Mouse (Mus musculus) frontal cortex, postnatal 10 days (tissue): ENCODE data around the gene Gm47996.

Experiments
- DNase-seq, 2 experiments: peaks; one replicate each; pipeline ENCODE4 v3.0.0; 2022; ENCODE audit warnings: low spot score in 2 of 2, mixed read lengths in 1 of 2

Gene Gm47996

DNA sequence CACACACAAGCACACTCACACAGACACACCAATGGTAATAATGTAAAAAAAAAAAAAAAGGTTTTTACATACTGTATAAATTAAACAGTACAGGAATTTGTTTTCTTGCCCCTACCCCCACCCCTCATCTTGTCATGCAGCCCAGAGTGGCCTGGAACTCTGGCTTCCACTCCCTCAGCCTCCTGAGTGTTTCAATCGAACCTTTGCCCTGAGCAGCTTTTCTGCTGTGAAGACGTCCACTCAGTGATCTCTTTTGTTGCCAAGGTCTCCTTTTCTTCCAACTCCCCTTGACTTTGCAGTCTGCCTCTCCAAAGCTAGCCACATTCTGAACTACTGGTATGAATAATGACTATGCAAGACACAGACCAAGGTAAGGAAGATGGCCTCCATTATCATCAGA lies 35.9 kb downstream of the Gm47996 start:
- no peak for DNase-seq

DNA sequence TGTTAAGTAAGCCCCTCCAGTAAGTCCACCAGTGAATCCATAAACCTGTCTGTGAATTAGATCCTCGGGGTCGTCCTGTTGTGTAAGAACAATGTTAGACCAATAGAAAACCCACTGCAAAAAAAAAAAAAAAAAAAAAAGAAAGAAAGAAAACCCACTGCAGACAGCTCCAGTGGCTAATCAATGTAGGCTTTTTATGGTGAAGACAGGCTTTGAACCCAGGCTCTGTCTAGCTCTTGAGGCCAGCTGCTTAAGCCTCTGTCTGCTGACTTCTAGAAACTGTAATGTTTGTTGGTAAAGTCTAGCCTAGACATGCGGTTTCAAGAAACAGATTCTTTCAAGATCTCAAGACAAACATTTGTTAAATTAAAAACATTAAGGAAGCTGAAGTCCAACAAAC lies 40.2 kb downstream of the Gm47996 start:
- DNase-seq, result no peak

DNA sequence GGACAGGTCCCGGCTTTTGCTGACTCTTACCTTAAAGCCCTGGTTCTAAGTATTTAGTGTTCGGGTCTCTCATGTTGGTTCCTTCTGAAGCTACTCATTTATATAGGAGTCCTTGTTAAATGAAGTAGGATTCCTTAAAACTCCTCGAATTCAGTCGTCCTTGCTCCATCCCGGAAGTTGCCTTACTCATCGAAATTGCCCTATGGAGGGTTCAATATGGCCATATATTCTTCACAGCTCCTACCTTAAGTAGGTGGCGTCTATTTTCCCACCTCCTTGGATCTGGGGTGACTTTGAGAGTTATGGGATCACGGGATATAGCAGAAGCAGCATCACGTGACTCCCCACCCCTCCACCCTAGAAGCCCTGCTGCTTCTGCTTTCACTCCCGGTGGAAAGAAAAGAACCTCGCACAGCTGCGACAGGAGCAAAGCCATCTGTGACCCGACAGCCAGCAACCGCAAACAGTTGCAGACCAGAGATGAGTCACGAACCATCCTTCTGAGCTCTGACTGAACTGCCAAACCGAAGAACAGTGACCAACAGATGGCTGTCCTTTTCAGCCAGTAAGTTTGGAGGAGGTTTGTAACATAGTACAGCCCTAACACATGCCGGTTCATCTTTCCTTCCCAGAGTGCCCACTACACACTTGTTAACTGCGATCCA lies 40.7 kb downstream of the Gm47996 start:
- peak; percentile 44 to 65 for DNase-seq

DNA sequence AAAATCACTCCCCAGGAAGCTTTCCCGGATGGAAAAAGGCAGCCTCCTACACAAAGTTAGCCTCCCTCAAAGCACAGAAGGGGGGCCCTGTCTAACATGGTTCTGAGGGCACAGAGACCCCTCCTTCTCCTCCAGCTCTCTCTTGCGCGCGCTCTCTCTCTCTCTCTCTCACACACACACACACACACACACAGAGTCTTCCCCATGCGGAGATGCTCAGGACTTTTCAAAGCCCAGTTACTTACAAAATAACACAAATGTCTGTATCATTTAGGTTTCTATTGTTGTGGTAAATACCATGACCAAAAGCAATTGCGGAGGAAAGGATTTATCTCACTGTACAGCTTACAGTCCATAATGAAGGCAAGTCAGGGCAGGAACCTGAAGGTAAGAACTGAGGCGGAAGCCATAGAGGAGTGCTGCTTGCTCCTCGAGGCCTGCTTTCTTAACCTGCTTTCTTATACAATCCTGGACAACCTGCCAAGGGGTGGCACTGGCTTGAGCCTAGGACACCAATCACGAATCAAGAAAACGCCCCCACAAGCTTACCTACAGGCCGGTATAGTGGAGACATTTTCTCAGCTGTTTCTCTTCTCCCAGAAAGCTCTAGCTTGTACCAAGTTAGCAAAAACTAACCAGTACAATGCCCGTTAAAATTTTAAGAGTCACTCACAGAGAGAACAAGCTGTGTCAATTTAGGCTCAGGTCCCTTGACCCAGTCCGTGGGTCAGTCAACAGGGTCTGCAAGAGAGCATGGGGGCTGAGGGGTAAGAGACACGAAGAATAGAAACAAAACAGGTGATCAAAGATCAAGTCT lies 41.5 kb downstream of the Gm47996 start:
- DNase-seq, result no peak

DNA sequence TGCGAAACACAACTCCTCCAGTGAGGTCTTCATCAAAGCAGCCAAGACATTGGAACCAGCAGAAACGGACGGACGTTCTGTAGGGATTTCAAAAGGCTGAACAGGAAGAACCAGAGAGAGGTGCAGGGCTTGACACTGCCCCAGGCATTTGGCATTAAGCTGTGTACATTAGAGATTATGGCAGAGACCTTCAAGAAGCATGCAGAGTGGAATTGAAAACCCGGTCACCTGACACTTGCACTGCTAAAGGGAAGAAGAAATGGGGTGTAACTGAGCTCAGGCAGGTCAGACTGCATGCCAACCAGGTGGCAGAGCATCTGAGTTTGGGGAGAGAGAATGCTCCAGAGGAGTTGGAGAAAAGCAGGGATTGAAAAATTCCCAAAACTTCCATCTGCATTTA lies 45.5 kb downstream of the Gm47996 start:
- DNase-seq, result no peak

DNA sequence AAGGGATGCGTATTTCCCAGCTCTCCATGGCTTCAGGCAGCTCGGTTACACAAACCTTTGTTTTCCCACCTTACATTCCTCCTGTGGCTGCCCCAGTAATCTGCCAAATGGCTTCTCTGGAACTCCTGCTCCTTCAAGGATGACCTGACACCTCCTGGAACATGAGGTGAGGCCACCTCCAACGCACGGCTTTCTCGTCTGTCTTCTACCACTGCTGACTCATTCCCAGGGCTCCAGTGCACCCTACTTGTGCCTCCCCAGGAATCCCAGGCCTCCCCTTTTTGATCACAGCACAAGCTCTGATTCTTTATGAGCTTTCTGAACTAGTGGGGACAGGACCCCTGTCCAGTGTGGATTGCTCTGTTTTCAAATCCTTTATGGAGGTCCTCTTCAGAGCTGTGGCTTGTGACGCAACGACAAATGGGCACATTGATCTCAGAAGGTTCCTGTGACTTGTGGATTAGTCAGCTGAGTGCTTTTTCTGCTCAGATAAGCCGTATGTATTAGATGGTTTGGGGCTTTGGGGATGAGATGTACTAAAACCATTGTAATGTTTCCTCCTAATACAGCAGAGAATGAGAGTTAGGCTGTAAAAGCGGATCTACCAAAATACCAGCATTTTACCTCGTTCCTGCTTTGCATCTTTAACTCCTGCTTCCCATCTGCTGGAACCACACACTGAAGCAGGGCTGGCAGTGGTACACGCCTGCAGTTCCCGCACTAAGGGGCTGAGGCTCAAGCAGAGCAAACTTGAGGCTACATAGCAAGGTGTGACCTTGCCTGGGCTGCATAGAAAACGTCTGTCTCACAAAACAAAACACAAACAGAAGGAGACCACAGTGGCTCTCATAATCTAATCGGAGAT lies 48.4 kb downstream of the Gm47996 start:
- no peak for DNase-seq

DNA sequence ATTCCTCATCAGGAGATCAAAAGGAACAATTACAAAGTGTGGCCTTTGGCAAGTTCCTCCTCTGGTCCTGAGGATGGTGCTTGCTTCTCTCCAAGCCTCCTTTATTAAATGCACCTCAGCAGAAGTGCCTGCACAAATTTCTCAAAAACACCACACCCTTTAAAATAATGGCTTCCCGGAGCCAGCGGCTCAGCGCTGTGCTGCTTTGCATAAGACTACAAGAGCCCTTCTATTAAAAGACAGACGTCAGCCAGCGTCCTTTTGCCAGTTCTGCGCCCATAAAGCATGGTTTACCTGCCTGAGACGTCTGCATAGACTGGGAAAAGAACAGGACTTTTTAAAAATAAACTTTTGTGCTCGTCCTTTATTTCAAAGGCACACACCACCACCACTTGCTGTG lies 49.1 kb downstream of the Gm47996 start:
- DNase-seq, result no peak
